Comparison of ENCODE assay signal across 33 mouse cellular contexts in the genomic region with DNA sequence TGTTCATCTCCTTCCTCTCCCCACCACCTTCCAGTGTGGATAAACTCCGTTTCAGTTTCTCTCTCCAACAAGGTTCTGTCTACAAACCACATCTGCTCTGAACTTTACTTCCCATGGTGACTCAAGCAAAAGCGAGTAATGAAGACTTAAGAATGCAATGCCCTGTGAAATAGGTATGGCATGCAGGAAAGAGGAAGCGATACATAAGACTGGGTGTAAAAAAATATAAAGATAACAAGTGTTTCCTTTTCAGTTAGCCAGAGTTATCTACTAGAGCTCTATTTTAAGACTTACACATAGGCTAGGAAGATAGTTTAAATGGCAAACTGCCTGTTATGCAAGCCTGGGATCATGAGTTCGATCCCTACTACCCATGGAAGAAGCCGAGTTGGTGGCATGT.
A peak's percentile ranks its signal among the peaks of the same experiment; 100 is the strongest.
DNase-seq lines count a peak whose midpoint lies in the region; ATAC-seq and TF ChIP-seq lines count a peak whose summit lies in the region.
"Had no signal": no experiment of that assay in that cellular context is flagged by ENCODE, and none has a peak within 500 bp of the region (broad histone marks: within the 10 kb centered on the region; RNA-seq: fewer than 3 reads in every experiment).

No protein-coding gene starts in this region.

- TF ChIP-seq CTCF in heart, adult 2 months (IDR thresholded peaks at IDR 0.05), result no peak
- no peak for TF ChIP-seq CTCF in stomach, postnatal 0 days (IDR thresholded peaks at IDR 0.05; ENCODE audit: low read depth)

- H3K9ac ChIP-seq in heart, adult 2 months (ENCODE audit: low read depth, low read length), result no peak overlapping the region
- no peak overlapping the region for H3K9ac ChIP-seq in stomach, postnatal 0 days (ENCODE audit: low read length)
- H3K9ac ChIP-seq: embryonic facial prominence, embryonic 13.5 days; forebrain, embryonic 15.5 days; limb, embryonic 15.5 days; liver, embryonic 13.5 days; midbrain, embryonic 12.5 days; neural tube, embryonic 12.5 days; stomach, embryonic 15.5 days had no signal

- no peaks in the 10 kb centered on the region; the same call in 1 of the 2 replicates for H3K4me1 ChIP-seq in heart, adult 2 months (ENCODE audit: control insufficient read depth, insufficient read depth, low read length)
- no peaks in the 10 kb centered on the region for H3K4me1 ChIP-seq in stomach, postnatal 0 days (replicated peaks; ENCODE audit: control insufficient read depth, insufficient read depth)
- H3K4me1 ChIP-seq: embryonic facial prominence, embryonic 13.5 days; forebrain, embryonic 10.5 days; forebrain, embryonic 15.5 days; limb, embryonic 15.5 days; liver, embryonic 13.5 days; midbrain, embryonic 12.5 days; neural tube, embryonic 12.5 days; stomach, embryonic 15.5 days had no signal

- H3K4me3 ChIP-seq in heart, adult 2 months, result no peak overlapping the region
- no peak overlapping the region for H3K4me3 ChIP-seq in stomach, postnatal 0 days (ENCODE audit: low read depth, low read length)
- H3K4me3 ChIP-seq: embryonic facial prominence, embryonic 13.5 days; forebrain, embryonic 10.5 days; forebrain, embryonic 15.5 days; gastrocnemius, adult 2 months; limb, embryonic 10.5 days; limb, embryonic 15.5 days; liver, embryonic 13.5 days; midbrain, embryonic 12.5 days; myocyte; neural tube, embryonic 12.5 days; stomach, embryonic 15.5 days had no signal

- peak; percentile 51 to 54; a peak in 3 of 4 replicates for ATAC-seq in hematopoietic stem cell, adult 5-6 weeks (replicated peaks in 1 of 2; ENCODE audit: insufficient read depth in 1 of 2, low FRiP score in 2 of 2, low TSS enrichment in 1 of 2, low read depth in 1 of 2, poor library complexity in 2 of 2, severe bottlenecking in 2 of 2)
- no peak for ATAC-seq in stomach, postnatal 0 days (ENCODE audit: low FRiP score, low TSS enrichment)
- ATAC-seq: forebrain, embryonic 15.5 days; hindbrain, postnatal 0 days; intestine, embryonic 16.5 days had no signal

- no peaks in the 10 kb centered on the region for H3K9me3 ChIP-seq in stomach, postnatal 0 days (ENCODE audit: control insufficient read depth, low read length)
- H3K9me3 ChIP-seq: embryonic facial prominence, embryonic 13.5 days; forebrain, embryonic 10.5 days; forebrain, embryonic 15.5 days; limb, embryonic 10.5 days; limb, embryonic 15.5 days; liver, embryonic 13.5 days; midbrain, embryonic 12.5 days; neural tube, embryonic 12.5 days; stomach, embryonic 15.5 days had no signal

- DNase-seq in heart, adult 11 months, result peak; percentile 31
- no peak for DNase-seq in heart, adult 2 months
- DNase-seq in MEL-GATA-1-ER (ENCODE audit: extremely low read depth, low read depth), result peak; percentile 83
- DNase-seq in splenic B cell, adult 2 months (ENCODE audit: low read depth, low spot score), result peak; percentile 57
- DNase-seq in retina, embryonic 14.5 days (ENCODE audit: low spot score), result no peak
- DNase-seq in stomach, postnatal 0 days (ENCODE audit: low spot score), result no peak
- DNase-seq in T-cell, adult 2 months (ENCODE audit: low spot score), result no peak
- DNase-seq: adrenal gland, postnatal 36 days; cerebellum, adult 8-10 months; cerebellum, postnatal 36 days; gastrocnemius, adult 2 months; gastrocnemius, postnatal 36 days; heart, postnatal 14 days; kidney, adult 9 months; kidney, postnatal 10 days; layer of hippocampus, postnatal 36 days; liver, embryonic 13.5 days; lung, adult 2 months; lung, postnatal 14 days; thymus, adult 18-20 months; thymus, postnatal 25 days had no signal

- no peaks in the 10 kb centered on the region for H3K36me3 ChIP-seq in heart, adult 2 months (ENCODE audit: control insufficient read depth, insufficient read depth, low read length)
- no peaks in the 10 kb centered on the region for H3K36me3 ChIP-seq in splenic B cell, adult 2 months (ENCODE audit: control insufficient read depth, insufficient read depth, low read length, poor library complexity, severe bottlenecking)
- H3K36me3 ChIP-seq in stomach, postnatal 0 days (ENCODE audit: control insufficient read depth, insufficient read depth, low read length), result no peaks in the 10 kb centered on the region
- H3K36me3 ChIP-seq: embryonic facial prominence, embryonic 13.5 days; forebrain, embryonic 10.5 days; forebrain, embryonic 15.5 days; limb, embryonic 10.5 days; limb, embryonic 15.5 days; liver, embryonic 13.5 days; midbrain, embryonic 12.5 days; neural tube, embryonic 12.5 days; stomach, embryonic 15.5 days had no signal

- H3K27me3 ChIP-seq in heart, adult 2 months (ENCODE audit: control insufficient read depth, insufficient read depth, low read length), result no peaks in the 10 kb centered on the region
- H3K27me3 ChIP-seq in splenic B cell, adult 2 months (ENCODE audit: control insufficient read depth, insufficient read depth, low read length, poor library complexity, severe bottlenecking), result no peaks in the 10 kb centered on the region
- H3K27me3 ChIP-seq in stomach, postnatal 0 days (ENCODE audit: control insufficient read depth, insufficient read depth, low read length), result no peaks in the 10 kb centered on the region
- H3K27me3 ChIP-seq: embryonic facial prominence, embryonic 13.5 days; forebrain, embryonic 15.5 days; limb, embryonic 15.5 days; liver, embryonic 13.5 days; midbrain, embryonic 12.5 days; neural tube, embryonic 12.5 days; stomach, embryonic 15.5 days had no signal

- no peak for TF ChIP-seq POLR2A in heart, adult 2 months (IDR thresholded peaks at IDR 0.05; ENCODE audit: insufficient read depth, low read depth, low read length)

- 60% methylated on average over 5 of the region's 5 CpGs for WGBS in heart, adult 2 months
- 64% methylated on average over 5 of the region's 5 CpGs for WGBS in stomach, postnatal 0 days

- H3K4me2 ChIP-seq in stomach, postnatal 0 days (replicated peaks; ENCODE audit: low read depth), result no peak overlapping the region
- H3K4me2 ChIP-seq: embryonic facial prominence, embryonic 13.5 days; forebrain, embryonic 15.5 days; limb, embryonic 15.5 days; liver, embryonic 13.5 days; midbrain, embryonic 12.5 days; neural tube, embryonic 12.5 days; stomach, embryonic 15.5 days had no signal

- no peak for TF ChIP-seq EP300 in heart, adult 2 months (IDR thresholded peaks at IDR 0.05; ENCODE audit: insufficient read depth, low read depth, low read length)
- TF ChIP-seq EP300 in stomach, postnatal 0 days (optimal IDR thresholded peaks at IDR 0.05), result no peak

- H3K27ac ChIP-seq in heart, adult 2 months, result no peak overlapping the region
- H3K27ac ChIP-seq in stomach, postnatal 0 days (replicated peaks), result no peak overlapping the region
- H3K27ac ChIP-seq: embryonic facial prominence, embryonic 13.5 days; forebrain, embryonic 10.5 days; forebrain, embryonic 15.5 days; gastrocnemius, adult 2 months; hindbrain, postnatal 0 days; limb, embryonic 10.5 days; limb, embryonic 15.5 days; liver, embryonic 13.5 days; midbrain, embryonic 12.5 days; neural tube, embryonic 12.5 days; stomach, embryonic 15.5 days had no signal

- H3K79me2 ChIP-seq in heart, adult 2 months (replicated peaks; ENCODE audit: control insufficient read depth, insufficient read depth, low read length), result no peaks in the 10 kb centered on the region

- intact Hi-C loops in heart, adult 2 months (cut with DNase I), result no loop called here

Comparison
In these comparisons a context has a peak if more than half of its experiments do, and no peak if none do; other contexts are left out.
1. DNase-seq: peak in heart, adult 11 months (single experiment), MEL-GATA-1-ER (single experiment) and splenic B cell, adult 2 months (single experiment); none in heart, adult 2 months (0 of 2), retina, embryonic 14.5 days (single experiment), stomach, postnatal 0 days (single experiment) and T-cell, adult 2 months (single experiment).